Mouse (Mus musculus) inflammation-experienced regulatory T-cells, adult 6 months (primary cell): ENCODE measurements at regions not wholly inside any gene's neighbourhood (a gene's known extent, or its start where the extent isn't known, plus 50 kb on each side); places are given as distances from the start of the nearest gene placed in this dataset.

ENCODE experiments used
- ATAC-seq: one replicate; pipeline ENCODE4 v1.8.0; 2017

DNA sequence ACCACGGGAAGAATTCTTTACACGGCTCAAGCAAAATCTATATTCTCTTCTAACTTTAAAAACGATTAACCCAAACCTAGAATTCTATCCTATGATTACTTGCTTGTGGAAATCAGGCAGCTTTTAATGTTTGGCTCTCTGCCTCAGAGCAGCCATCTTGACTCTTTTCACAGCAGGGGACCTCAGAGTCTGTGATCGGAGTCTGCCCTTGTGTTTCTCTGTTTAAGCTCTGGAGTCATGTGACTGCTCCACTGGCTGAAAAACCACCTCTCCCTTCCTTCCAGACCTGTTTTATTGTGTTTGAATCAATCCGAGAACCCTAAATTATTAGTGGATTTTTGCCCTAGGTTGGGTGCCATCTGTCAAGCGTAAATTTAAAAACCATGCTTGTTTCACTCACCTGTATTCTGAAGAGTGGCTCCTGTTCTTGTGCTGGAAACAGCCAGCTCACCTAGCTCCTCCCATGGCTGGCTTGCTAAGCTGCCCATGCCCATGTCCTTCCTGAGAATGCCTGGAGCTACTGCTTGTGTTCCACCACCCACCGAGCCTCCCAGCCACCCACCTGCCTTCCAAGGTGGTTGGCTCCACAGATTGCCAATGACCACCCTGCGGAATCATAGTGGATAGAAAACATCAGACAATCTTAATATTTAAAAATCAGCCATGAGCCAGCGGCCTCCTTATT lies 62.6 kb downstream of the Perp start:
- ATAC-seq, result no peak

GRCm38 (mm10) chr10:18909307-18909706 lies 64.5 kb downstream of the Perp start:
- ATAC-seq, result no peak

DNA sequence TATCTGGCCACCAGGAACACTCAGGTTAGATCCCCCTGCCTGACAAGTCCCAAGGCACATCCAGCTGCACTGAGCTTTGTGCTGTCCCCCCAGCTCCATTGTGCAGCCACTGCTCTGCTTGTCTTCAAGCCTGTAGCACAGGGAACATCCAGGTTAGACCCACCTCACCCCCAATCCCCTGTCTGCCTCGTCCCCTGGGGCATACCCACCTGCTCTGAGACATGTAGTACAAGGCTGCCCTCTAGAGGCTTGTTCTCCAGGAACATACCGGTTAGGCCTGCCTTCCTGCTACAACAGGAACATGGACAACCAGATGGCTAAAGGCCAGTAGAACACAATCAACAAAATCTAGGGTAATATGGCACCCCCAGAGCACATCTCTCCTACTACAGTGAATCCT lies 66.1 kb downstream of the Perp start:
- ATAC-seq, result no peak

DNA sequence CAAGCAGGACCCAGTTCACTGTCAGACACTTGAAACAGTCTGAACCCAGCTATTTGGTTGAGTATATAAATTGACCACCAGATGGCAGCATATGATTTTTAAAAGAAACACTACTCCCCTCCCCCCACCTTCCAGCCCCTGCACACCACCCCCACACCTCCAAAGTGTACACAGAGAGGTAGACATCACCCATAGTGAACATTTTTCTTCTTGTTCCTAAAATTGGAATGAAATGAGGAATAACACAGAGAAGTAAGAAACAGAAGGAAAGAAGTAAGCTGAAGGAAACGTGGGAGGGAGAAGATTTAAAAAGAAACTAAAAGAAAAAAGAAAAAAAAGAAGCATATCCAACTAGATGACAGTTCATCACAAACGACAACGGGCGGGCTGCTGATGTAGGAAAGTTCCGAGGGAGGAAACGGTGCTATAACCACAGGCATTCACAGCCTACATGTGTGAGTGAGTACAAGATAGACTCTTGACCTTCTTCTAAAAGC lies 72.3 kb downstream of the Perp start:
- peak; percentile 94 for ATAC-seq

DNA sequence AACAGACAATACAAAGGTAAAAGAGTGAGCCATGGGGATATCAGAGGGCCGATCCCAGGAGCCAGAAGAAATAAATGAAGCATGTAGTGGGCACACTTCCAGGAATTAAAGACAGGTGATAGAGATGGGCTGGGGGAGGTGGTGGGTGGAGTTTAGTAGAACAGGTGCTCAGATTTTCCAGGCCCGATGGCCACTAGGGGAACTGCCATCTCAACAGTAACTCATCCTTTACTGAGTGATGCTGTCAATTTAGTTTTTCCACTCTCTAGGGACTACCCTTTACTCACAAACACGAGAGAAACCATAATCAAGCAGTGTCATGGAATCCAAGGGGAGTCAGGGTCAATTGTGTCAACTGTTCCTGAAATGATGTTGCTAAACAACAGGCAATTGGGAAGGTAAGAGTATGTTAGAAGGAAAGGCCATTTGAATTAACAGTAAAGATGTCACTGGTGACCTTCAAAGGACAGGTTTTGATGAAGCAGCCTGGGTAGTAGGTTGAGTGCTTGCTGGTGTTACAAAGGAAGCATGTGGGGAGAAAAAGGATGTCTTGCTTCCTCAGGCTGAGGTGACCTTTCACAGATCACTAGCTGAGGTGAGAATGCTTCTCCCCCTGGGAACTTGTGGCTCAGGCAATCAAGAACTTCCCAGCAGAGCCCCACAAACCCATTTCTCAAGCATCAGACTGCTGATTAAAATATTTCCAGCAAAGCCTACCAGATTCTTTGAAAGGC lies 78.4 kb downstream of the Perp start:
- peak; percentile 72 for ATAC-seq

- ATAC-seq, result no peak
These were observed 83.0 kb downstream of the Perp start for GRCm38 (mm10) chr10:18927811-18928210.

- peak; percentile 52 for ATAC-seq
These were observed 84.1 kb downstream of the Tnfaip3 start for GRCm38 (mm10) chr10:18931344-18931743.

- ATAC-seq, result peak; percentile 92
These were observed 74.0 kb downstream of the Tnfaip3 start for GRCm38 (mm10) chr10:18941447-18941846.

GRCm38 (mm10) chr10:18941908-18942307 lies 73.5 kb downstream of the Tnfaip3 start:
- ATAC-seq, result peak; percentile 20

DNA sequence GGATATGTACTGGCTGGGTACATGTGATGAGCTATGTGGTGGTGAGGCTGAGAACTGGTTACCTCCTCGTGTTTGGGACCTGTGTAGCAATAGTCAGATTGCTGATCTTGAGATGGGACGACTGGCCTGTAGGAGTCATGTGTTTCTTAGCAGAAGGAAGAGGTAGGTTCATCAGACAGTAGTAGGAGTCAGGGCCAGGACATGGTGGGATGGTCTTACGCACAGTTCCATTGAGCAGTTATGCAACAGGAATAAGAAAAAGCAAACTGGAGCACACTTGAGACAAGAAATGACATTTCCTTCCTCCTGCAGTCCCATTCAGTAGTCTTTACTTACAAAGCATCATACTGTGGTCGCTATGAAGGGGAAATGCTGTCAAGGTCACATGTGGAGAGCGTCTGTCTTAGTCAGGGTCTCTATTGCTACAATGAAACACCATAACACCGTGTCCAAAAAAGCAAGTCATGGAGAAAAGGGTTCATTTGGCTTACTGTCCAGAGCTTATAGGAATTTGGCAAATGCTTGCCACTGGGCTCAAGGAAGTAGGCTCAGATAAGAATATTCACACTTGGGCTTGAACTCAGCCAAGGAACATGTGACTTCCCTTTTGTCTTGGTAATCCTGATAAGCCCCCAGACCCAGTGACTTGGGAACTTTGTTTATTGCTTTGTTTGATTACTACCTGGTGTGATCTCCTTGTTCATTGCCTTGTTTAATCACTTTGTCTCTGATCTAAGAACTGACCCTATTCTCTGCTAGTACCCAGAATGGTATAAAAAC lies 72.0 kb downstream of the Tnfaip3 start:
- no peak for ATAC-seq

- peak; percentile 75 for ATAC-seq
These were observed 68.7 kb downstream of the Tnfaip3 start for GRCm38 (mm10) chr10:18946727-18947126.
